Mouse (Mus musculus) heart, postnatal 0 days (tissue): ENCODE measurements around the gene Fam205a1. TPM values are rescaled to one million over a fixed set of nuclear protein-coding genes. Genes with fewer than 3 reads are reported as not detected.

Experiments used
- ATAC-seq: fragments of 200-750 bp; cut with Nextera tagmentation; 2 replicates; pipeline ENCODE4 v1.8.0; 2017; ENCODE audit warnings: low read depth, moderate number of reproducible peaks, moderate library complexity; ENCODE audit not compliant: insufficient read depth
- DNase-seq: peaks from one replicate; pipeline ENCODE4 v3.0.0-alpha.2; 2016; ENCODE audit warnings: low spot score
- H3K27ac ChIP-seq: fragments of 300-500 bp; sonication (generic); 2 replicates; pipeline ENCODE4 v1.5.1; 2014; ENCODE audit warnings: low read depth, mild to moderate bottlenecking
- H3K27me3 ChIP-seq: fragments of 300-500 bp; sonication (generic); 2 replicates; pipeline ENCODE4 v1.6.1; 2014; ENCODE audit warnings: low read length, mixed read lengths; ENCODE audit not compliant: control insufficient read depth, insufficient read depth
- H3K36me3 ChIP-seq: fragments of 300-500 bp; sonication (generic); replicated peaks from 2 replicates; pipeline ENCODE4 v1.6.1; 2014; ENCODE audit warnings: low read length, mixed read lengths; ENCODE audit not compliant: control insufficient read depth, insufficient read depth
- H3K4me1 ChIP-seq: fragments of 300-500 bp; sonication (generic); 2 replicates; pipeline ENCODE4 v1.6.1; 2014; ENCODE audit warnings: antibody characterized with exemption; ENCODE audit not compliant: control insufficient read depth, insufficient read depth
- H3K4me2 ChIP-seq: fragments of 300-500 bp; sonication (generic); 2 replicates; pipeline ENCODE4 v1.6.1; 2014; ENCODE audit warnings: low read depth, mild to moderate bottlenecking, low read length, moderate library complexity
- H3K4me3 ChIP-seq: fragments of 300-500 bp; sonication (generic); 2 replicates; pipeline ENCODE4 v1.5.1; 2014; ENCODE audit warnings: low read depth, low read length
- H3K9ac ChIP-seq: fragments of 300-500 bp; sonication (generic); replicated peaks from 2 replicates; pipeline ENCODE4 v1.6.1; 2014; ENCODE audit warnings: low read depth, low read length, mixed read lengths
- H3K9me3 ChIP-seq: fragments of 300-500 bp; sonication (generic); replicated peaks from 2 replicates; pipeline ENCODE4 v1.6.1; 2016; ENCODE audit warnings: low read length; ENCODE audit not compliant: control insufficient read depth
- CTCF ChIP-seq: IDR thresholded peaks from 2 replicates; pipeline ENCODE4 v1.5.1; 2016; ENCODE audit warnings: antibody characterized with exemption, control low read depth, low read depth
- EP300 ChIP-seq: IDR thresholded peaks from 2 replicates; pipeline ENCODE4 v1.6.1; 2016; ENCODE audit warnings: antibody characterized with exemption, low read depth
- WGBS: fragments of 180-500 bp; shearing (Covaris S2); extraction: QIAGEN DNeasy Blood & Tissue Kit; methylation state at CpG from one replicate; pipeline ENCODE4 v1.1.7; 2014; 5-methylcytosine and 5-hydroxymethylcytosine counted together
- polyA plus RNA-seq: library from polyadenylated mRNA; unstranded; fragments of >200 nt; fragmentation: Nextera tagmentation; extraction: Ambion mirVana; gene quantifications from 2 replicates; pipeline ENCODE4 v1.2.1, GENCODE M21; 2015
- total RNA-seq: library from RNA; depleted of rRNA; stranded (reverse); fragments of >200 nt; gene quantifications from 2 replicates; pipeline ENCODE4 v1.2.3, GENCODE M21; 2014; ENCODE audit warnings: low replicate concordance

Gene Fam205a1
- total and polyA plus RNA-seq, 2 experiments from 2014 or later: not detected

- ATAC-seq (peak; percentile 93), DNase-seq (peak; percentile 82)
- no peaks in the 10 kb centered on the region for H3K9me3 ChIP-seq
- H3K4me1 ChIP-seq: no peaks in the 10 kb centered on the region
- 22% methylated on average over 5 of the region's 5 CpGs for WGBS
- H3K27me3 ChIP-seq: no peaks in the 10 kb centered on the region
- TF ChIP-seq EP300 (no peak), CTCF (peak; percentile 67)
- no peak overlapping the region for H3K4me2 ChIP-seq
- no peak overlapping the region for H3K9ac ChIP-seq
- no peaks in the 10 kb centered on the region for H3K36me3 ChIP-seq
- no peak overlapping the region for H3K27ac ChIP-seq
- no peak overlapping the region for H3K4me3 ChIP-seq
Observed at GRCm38 (mm10) chr4:42876586-42877291, 23.1 kb upstream of the Fam205a1 start.

- TF ChIP-seq CTCF (no peak), EP300 (no peak)
- Histone ChIP-seq H3K4me1 (no peaks in the 10 kb centered on the region), H3K36me3 (no peaks in the 10 kb centered on the region), H3K9ac (no peak within 1 kb of the TSS), H3K27ac (no peak within 1 kb of the TSS), H3K4me3 (no peak within 1 kb of the TSS), H3K9me3 (no peaks in the 10 kb centered on the region), H3K4me2 (no peak within 1 kb of the TSS), H3K27me3 (no peaks in the 10 kb centered on the region)
- 62% methylated on average over 7 of the region's 7 CpGs for WGBS
- no peak for DNase-seq
- ATAC-seq: no peak
Observed at GRCm38 (mm10) chr4:42874134-42874533, 20.4 kb upstream of the Fam205a1 start, which contains the start of gene Fam205c. Gene Fam205c, minus strand, starts transcription at chr4:42874234.

- DNase-seq (no peak), ATAC-seq (no peak)
- Histone ChIP-seq H3K4me1 (no peaks in the 10 kb centered on the region), H3K36me3 (no peaks in the 10 kb centered on the region), H3K9ac (no peak overlapping the region), H3K27ac (no peak overlapping the region), H3K4me3 (no peak overlapping the region), H3K9me3 (no peaks in the 10 kb centered on the region), H3K27me3 (no peaks in the 10 kb centered on the region), H3K4me2 (no peak overlapping the region)
- WGBS: 64% methylated on average over 16 of the region's 16 CpGs
- TF ChIP-seq CTCF (no peak), EP300 (no peak)
Observed at GRCm38 (mm10) chr4:42872746-42873435, 19.2 kb upstream of the Fam205a1 start.

GRCm38 (mm10) chr4:42872151-42872550 lies 18.5 kb upstream of the Fam205a1 start:
- ATAC-seq (no peak), DNase-seq (no peak)
- no peaks in the 10 kb centered on the region for H3K4me1 ChIP-seq
- no peaks in the 10 kb centered on the region for H3K27me3 ChIP-seq
- WGBS: 89% methylated on average over 7 of the region's 7 CpGs
- H3K36me3 ChIP-seq: no peaks in the 10 kb centered on the region
- no peak overlapping the region for H3K9ac ChIP-seq
- H3K4me2 ChIP-seq: no peak overlapping the region
- no peak overlapping the region for H3K27ac ChIP-seq
- TF ChIP-seq CTCF (no peak), EP300 (no peak)
- H3K9me3 ChIP-seq: no peaks in the 10 kb centered on the region
- H3K4me3 ChIP-seq: no peak overlapping the region

GRCm38 (mm10) chr4:42870748-42871147 lies 17.1 kb upstream of the Fam205a1 start:
- TF ChIP-seq EP300 (no peak), CTCF (peak; percentile 27)
- DNase-seq: no peak
- H3K4me2 ChIP-seq: no peak overlapping the region

More at GRCm38 (mm10) chr4:42870748-42871147, 17.1 kb upstream of the Fam205a1 start:
- Histone ChIP-seq H3K27ac (no peak overlapping the region), H3K4me1 (no peaks in the 10 kb centered on the region), H3K9ac (no peak overlapping the region), H3K9me3 (no peaks in the 10 kb centered on the region), H3K4me3 (no peak overlapping the region), H3K27me3 (no peaks in the 10 kb centered on the region), H3K36me3 (no peaks in the 10 kb centered on the region)
- 69% methylated on average over 5 of the region's 5 CpGs for WGBS
- ATAC-seq: no peak
